Mouse (Mus musculus) heart, adult 18-20 months (tissue): ENCODE results near the gene St8sia1. TPM values are rescaled to one million over a fixed set of nuclear protein-coding genes. Genes with fewer than 3 reads are reported as not detected.

Experiments
- DNase-seq, 2 experiments: peaks; one replicate each; pipeline ENCODE4 v3.0.0; 2021 to 2022; ENCODE audit warnings: mixed read lengths in 1 of 2
- total RNA-seq, 2 experiments: library from RNA; stranded (reverse); gene quantifications; 2 replicates each; pipeline ENCODE4 v1.2.3; 2021

St8sia1 gene
- total RNA-seq, 2 experiments from 2014 or later, result 0.10 to 0.57 TPM

DNA sequence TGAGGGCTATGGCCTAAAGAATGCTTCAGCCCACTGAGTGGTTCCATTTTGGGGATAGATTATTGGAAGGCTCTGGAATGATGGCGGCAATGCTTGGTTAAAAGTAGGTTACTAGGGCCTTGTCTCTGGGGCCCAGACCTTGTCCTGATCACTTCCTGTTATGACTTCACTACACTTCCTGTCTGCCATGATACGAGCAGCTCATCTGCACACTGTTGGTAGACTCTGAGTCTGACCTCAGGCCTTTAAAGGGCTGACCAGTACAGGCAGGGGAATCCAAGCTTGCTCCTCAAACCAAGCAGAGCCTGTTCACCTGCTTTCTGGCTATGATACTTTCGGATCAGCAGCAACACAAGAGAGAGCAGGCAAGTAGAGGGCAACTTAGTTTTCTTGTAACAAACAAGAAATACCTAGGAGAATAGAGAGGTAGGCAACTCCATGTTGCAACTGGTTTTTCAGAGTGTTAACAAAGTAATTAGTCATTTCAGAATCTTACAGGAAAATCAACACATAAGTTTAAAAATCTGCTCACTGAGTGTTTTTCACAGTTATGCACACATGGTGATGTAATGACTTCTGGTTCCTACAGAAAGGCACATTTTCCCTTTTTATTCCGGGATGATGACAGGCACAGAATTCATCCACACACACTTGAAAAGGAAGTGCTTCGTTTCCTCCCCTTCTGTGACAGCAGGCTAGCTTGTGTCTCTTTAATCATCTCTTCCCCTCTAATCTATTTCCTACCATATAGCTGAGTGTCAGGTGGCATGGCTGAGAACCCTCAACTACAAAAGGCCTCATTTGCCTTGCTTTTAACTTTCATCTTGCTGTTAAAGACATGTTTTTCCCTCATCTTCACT lies 55.1 kb downstream of the St8sia1 start:
- DNase-seq, result no peak

DNA sequence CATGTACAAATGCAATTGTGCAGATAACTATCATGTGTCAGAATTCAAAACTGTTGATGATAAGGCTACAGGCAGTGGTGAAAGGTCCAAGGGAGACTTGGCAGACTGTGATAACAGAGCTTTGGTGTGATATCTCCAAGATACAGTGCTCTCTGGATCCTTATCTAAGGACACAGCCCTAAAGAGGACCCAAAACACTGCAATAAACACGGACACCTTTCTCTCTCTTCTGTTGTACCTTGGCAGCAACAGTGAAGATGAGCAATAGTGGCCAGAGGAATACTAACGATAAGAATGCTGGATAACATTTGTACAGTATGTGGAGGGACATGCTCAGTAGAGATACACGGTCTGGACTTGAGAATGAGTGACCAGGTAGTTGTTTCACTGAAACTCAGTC lies 55.8 kb downstream of the St8sia1 start:
- no peak for DNase-seq

DNA sequence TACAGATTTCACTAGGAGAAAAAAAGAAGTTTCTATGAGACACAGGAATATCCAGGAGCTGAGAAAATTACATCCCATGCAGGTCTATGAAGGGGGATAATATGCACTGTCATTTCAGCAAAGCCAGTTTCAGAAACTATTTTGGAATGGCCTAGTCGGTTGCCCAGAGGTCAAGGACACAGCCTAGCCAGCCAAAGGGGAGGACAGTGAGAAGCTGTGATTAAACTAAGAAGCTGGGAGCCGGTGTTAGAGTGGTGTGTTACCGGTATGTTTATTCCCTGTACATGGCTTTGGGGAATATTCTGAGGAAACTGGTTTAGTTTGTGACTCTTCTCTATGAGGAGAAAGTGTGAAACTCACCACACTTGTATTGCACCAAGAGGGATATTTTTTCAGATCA lies 68.9 kb downstream of the St8sia1 start:
- no peak for DNase-seq

DNA sequence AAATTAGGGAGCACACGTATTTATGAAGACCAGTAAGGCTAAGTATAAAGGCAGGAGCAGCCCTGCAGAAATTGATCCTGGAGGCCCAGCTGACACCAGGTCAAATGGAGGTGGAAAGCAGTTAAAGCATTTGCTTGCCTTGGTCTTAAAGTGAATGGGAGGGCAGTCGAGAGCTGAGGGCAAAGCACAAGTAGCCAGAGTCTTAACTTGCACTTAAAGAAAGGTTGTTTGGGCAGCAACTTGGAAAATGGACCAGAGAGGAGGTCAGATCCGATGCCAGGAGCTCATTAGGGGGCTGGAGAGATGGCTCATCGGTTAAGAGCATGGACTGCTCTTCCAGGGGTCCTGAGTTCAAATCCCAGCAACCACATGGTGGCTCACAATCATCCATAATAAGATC lies 70.5 kb downstream of the St8sia1 start:
- DNase-seq, result no peak

DNA sequence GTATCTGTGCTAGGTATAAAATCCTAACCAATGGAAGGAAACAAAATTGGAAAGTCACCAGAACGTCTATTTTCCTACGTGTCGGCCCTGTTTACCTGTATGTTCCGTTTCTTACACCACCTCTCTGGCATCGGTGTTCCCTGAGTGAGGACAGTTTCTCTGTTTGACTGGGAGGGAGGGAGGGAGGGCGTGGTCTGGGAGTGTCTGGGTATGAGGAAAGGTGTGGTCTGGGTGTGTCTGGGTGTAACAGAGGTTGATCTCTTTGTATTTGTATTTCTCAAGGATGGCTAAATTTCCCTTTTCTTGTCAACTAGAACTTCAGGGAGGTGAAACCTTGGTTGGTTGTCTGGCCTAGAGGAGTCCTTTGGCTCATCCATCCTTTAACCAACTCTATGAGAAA lies 73.9 kb downstream of the St8sia1 start:
- DNase-seq, result no peak

DNA sequence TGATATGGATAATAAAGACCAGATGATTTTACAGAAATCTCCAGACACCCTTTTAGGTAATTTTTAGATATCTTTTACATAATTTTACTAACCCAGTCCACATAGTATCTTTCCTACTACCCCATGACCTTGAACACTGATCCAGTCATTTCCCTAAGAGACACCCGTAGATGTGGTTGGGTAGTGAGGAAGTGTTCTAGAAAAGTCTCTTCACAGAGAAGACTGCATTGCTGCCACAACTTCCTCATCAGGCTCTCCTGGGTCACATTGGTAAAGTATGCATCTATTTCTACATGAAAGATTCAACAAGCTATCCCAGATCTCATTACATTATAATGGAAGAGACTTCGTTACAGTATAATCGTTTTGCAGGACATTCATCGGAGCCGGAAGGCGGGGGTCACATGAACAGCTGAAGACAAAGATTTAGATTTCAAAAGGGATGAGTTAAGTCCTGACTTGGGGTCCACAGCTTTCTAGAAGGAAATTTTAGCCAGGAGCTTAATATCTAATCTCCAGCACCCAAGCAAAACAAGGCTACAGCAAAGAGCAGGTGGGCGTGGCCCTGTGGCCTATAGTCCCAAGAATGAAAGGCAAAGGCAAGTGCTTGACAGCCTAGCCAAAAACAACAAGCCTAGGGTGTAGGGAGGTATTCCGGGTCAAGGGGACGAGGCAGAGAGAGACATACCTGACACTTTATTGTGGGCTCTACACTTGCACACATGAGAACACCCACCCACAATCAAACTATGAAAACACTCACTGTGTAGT lies 75.1 kb downstream of the St8sia1 start:
- DNase-seq, result no peak

DNA sequence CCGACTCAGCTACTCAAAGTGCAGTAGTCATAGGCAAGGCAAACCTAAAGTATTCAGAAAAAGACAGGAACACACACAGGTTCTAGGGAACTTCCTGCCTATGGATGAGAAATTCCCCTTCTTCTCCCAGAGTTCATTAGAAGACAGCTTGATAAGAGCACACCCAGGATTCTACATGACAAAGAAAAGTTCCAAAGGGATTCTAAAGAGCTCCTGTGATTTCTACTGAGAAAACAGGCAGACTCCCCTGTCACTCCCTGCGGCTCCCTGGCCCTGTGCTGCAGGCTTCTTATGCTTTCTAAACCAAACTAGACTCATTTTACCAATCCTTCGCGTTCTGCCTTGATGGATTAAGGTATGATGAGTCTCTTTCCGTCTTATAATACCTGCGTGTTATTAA lies 75.9 kb downstream of the St8sia1 start:
- no peak for DNase-seq

DNA sequence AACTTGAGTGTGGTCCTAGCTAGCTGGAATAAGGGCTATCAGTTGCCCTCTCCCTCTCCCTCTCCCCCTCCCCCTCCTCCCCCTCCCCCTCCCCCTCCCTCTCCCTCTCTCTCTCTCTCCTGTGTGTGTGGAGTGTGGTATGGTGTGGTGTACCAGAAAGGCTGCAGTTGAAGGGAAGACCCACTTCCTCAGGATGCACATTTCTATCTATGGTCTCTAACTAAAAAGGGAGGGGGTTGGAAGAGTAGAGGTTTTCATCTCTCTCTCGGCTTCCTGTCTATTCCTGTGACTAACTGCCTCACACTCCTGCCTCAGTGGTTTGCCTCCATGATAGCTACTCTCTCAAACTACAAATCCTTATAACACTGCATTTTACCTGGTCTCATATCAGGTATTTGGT lies 76.9 kb downstream of the St8sia1 start:
- no peak for DNase-seq

DNA sequence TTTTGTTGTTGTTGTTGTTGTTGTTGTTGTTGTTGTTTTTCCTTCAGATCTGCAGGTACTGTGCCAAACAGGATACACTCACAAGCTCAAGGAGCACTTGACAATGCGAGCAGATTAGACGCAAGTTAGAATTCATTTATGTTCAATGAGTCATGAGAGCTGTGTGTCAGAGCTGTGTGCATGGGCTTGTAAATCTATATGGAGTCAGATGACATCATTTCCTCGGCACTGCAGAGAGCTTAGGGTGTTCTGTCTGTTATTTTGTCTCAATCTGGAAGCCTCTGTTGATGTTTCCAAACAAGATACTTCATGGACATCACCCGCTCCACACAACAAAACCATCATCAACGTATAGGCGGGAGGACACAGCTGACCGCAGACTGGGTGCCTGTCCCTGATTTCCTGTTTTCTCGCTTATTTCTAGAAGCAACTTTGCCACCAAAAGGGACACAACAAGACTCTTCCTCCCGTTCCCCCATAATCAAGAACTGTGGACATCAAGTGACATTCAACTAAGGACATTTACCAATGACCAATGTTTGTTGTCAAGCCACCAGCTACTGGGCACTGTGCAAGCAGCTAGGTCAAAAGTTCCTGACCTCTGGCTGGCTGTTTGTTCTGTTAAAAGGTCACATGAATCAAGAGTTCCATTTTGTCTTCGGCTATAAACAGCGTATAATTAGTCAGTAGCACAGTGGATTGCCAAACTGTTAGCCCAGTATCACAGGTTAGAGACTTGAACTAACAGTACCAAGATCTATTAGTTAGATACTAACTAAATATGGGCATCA lies 78.7 kb downstream of the St8sia1 start:
- no peak for DNase-seq

DNA sequence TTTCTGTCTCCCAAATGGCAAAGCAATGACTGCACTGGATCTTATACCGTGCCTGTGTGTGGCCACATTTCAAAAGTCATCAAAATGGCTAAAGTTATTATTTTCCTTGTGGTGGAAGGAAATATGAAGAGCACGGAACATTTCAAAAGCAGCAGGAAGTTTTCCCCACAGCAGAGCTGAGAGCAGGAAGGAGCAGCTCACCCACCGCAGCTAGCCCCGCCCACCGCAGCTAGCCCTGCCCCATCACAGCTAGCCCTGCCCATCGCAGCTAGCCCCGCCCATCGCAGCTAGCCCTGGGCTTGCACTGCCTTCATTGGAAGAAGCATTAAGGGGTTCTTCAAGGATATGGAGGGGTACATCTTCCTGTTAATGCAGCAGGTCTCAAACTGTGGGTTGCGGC lies 80.1 kb downstream of the St8sia1 start:
- DNase-seq, result no peak

DNA sequence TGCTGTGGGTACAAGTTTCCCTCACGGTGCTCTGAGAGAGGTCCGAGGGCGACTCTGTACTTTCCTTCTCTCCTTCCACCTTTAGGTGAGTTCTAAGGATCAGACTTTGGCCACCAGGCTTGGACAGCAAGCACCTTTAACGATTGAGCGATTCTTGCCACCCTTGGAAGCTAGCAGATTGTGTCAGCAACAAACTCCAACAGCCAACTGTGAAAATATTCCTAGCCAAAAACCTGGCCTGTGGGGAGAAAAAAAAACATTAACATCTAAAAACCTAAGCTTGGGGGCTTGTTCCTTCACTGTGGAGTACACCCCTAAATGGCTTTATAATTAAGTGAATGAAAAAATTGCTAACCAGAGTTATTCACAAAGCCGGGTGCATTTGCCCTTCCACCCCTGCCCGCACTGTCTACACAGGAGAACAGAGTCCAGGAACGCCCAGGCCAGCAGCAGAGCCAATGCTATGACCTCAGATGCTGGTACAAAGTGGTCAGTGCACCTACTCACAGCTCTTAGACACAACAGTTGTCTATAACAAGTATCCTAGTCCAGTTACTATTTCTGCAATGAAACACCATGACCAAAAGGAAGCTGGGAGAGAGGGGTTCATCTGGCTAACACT lies 83.3 kb downstream of the St8sia1 start:
- DNase-seq, result no peak

DNA sequence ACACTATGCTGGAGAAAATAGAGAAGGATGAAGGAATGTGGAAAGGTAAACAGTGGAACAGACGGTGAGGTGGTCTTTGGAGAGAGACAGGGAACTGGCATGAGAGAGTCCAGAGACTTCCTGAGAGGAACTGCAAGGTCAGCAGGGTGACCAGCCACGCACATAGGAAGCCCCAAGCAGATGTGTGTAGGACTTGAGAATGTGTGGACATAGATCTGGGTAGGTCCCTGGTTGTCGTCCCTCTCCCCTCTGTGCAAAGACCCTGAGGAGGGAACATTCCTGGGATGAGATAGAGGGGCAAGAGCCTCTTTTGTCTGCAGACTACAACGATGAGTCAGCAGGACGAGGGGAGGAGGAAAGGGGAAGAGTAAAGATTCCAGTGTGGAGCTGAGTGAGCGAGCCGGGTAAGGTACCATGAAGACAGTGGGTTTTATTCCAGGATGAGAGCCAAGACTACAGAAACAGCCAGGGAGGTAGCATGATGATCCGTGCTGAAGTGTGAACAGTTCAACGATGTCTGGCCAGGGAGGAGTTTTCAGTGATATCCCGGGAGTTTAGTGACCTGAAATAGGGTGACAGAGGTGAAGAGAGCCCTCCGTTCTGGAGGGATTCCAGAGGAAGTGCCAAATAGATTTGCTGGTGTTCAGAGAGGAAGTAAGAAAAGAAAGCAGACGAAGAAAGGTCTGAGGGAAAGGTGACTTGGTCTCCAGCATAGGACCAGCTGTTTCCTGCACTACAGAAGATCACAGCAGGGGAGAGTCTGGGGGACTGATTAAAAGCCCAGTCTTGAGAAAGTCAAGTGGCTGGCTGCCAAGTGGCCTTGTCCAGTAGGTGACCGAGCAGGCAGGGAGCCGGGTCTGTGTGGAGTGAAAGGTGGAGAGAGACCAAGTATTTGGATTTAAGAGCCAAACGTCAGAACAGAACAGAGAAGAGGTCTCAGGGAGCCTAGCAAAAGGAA lies 85.2 kb downstream of the St8sia1 start:
- peak; percentile 19 to 31 for DNase-seq

DNA sequence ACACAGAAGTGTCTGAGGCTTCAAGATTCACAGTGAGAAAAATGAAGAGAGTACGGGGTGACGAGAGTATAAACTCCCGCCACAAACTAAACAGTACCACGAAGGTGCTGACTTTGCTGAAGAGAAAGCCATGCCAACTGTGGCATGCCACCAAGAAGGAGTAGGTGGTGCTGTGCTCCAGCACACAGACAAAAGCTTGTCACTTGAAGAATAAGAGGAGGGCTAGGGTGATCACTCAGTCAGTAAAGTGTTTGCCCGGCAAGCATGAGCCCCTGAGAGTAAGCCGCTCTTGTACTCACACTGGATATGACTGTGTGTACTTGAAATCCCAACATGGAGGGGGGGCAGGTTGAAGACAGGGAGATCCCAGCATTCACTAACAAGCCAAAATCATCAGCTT lies 87.0 kb downstream of the St8sia1 start:
- DNase-seq, result peak in 1 of 2 experiments; percentile 8

DNA sequence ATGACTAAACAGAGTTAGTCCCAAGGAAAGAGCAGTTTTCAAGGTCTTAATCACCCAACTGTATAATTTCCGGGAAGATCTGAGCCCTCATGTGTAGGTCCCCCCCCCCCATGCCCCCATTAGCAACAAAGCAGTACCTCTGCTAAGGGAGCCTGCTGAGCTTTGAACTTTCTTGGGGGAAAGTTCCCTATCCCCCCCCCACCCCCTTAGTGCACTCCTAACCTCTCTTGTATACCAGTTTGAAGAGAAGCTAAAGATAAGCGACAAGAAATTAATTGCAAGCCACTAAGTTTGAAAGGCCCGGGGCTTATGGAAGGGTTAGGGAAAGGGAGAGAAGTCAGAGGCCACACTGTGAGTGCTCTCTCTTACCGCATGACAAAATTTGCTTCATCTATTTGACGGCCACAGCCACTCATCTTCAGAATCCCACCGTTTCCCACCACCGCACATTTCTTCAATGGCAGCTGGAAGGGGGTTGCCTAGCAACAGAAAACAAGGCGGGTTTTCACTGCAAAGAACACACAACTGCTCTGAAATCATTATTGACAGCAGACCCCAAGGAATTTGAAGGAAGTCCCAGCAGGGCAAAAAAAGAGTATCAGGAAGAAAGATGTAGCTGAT lies 87.9 kb downstream of the St8sia1 start:
- DNase-seq, result no peak

DNA sequence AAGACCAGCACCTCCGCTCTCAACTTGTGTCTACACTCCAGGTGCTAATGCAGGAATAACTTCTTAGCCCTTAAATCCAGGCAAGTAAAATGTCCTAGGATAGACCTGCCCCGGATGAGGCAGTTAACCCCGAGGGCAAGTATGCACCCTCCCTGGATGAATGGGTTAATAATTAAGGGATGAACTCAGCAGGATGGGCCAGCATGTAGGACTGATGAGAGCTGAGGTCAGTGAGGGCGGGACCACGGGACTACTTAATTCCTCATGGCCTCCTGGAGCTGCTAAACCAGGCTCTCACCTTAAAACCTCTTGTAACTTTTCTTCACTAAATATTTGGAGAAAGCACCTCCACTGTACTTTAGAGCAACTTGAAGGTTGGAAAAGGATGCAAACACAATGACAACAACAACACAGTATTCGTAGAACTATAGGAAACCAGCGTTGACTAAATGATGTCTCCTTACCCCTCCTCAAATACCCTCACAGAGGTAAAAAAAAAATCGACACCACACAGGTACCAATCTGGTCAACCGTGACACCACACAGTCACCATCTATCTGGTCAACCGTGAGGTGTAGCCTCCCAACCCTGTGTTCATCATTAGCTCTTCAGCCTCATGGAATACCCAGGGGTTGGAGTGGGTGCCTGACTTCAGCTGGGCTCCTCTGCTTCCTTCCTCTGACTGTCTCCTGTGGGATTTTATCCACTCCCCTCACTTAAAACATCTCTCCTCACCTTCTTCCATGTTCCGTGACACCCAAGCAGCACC lies 90.3 kb downstream of the St8sia1 start:
- no peak for DNase-seq

DNA sequence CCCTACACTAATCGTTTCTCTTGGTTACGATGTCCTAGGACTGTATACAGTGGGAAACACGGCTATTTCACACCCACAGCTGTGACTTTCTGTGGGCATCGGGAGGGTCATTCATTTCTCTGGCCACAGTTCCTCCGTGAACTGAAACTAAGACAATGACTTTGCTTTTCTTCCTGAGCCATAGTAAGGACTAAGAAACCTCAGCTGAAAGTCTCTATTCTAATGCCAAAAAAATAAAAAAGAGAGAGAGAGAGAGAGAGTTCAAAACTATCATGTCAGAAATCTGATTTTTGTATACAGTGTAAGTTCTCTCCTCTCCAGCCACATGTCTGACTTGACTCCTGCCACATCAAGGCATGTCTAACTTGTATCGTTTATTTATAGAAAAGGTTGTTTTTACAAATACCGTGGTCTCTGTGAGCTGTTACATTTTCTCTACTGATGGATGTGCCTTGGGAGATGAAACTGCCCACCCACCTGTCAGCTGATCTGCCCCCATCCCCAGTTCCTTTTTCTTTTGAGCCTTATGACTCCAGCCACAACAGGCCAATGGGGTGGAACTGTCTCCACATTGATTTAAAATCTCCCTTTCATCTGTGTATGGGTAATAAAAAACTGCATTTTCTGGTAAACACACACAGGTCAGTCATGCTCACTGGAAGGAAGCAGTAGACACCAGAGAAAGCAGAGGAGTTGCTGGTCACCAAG lies 94.4 kb downstream of the St8sia1 start:
- DNase-seq, result no peak

DNA sequence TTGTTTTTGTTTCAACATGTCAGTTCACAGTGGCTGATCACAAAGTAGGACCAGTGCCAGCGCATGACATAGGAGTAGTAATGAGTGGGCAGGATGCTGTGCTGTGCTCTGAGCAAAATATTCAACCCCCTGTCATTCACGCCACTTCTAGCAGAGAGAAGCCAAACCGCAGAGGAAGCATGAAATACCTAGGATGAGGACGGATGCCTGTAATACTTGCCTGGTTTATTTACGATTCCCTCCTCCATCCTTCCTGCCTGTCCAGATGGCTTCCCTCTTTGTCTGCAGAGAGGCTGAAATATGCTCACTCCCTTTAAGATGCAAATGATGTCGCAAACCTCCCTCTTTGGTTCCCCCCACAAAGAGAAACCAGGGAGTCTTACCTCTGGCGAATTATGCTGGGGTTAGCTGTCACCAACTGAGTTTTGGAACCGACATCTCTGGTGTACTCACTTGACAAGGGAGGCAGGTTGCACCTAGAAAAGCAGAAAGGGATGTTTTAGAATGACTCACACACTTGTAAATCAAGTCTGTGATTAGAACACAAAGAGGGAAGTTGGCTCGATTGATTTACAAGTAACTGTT lies 96.7 kb downstream of the St8sia1 start:
- DNase-seq, result no peak

DNA sequence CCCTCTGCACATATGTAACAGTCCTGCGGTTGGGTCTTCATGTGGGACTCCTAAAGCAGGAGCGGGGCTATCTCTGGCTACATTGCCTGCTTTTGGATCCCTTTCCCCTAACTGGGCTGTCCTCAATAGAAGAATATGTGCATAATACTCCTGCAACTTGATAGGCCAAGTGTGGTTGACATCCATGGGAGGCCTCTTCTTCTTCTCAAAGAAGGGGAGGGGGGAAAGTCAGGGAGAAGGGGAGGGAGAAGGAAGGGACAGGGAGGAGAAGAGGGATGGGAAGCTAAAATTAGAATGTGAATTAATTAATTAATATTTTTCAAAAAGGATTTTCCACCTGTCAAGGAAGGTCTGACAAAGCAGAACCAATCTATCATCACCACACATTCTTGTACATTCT lies 97.2 kb downstream of the St8sia1 start:
- no peak for DNase-seq

DNA sequence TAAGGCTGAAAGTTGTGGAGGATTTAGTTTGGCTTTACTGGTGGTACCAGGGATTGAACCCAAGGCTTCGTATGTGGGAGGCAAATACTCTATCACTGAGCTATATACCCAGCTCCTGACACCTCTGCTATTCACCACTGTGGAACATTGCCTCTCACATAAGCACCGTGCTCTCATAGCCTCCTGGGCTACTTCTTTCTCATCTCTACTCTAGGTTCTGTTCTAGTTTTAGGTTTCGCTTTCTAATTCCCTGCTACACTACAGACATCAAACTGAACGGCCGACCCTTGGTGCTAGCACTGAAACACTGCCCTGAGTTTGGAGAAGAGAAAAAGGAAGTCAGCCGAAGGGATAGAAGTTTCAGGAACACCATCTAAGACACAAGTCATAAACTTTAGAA lies 99.1 kb downstream of the St8sia1 start:
- DNase-seq, result no peak
